Mouse (Mus musculus): Measurements from ENCODE around the gene Bid. TPM values are rescaled to one million over a fixed set of nuclear protein-coding genes. Genes with fewer than 3 reads are reported as not detected.
A peak's percentile ranks its signal among the peaks of the same experiment; 100 is the strongest.
"Not testable (repeated sequence)": the region's sequence is repeated elsewhere in the genome, so short reads cannot be mapped to it uniquely, and the experiment has no call there.

Gene Bid
- polyA plus RNA-seq, 1 experiment from 2014 or later, result 20.2 TPM

- H3K9me3 ChIP-seq (replicated peaks; ENCODE audit: control insufficient read depth, low read length), result no peaks in the 10 kb centered on the region
- H3K27me3 ChIP-seq (ENCODE audit: control insufficient read depth, insufficient read depth, low read depth, low read length), result no peaks in the 10 kb centered on the region
- 18% methylated on average over 9 of the region's 9 CpGs for WGBS (ENCODE audit: insufficient replicate concordance)
- peak; percentile 37; the same call in 1 of the 2 replicates for ATAC-seq (ENCODE audit: low read depth)
- peaks cover 22% of the 10 kb centered on the region; the same call in 1 of the 2 replicates for H3K36me3 ChIP-seq (ENCODE audit: control insufficient read depth, insufficient read depth)
- no peak overlapping the region for H3K27ac ChIP-seq (ENCODE audit: low read length)
- no peak overlapping the region for H3K4me2 ChIP-seq (ENCODE audit: low read depth, low read length)
- H3K4me1 ChIP-seq (ENCODE audit: control insufficient read depth, low read depth, low read length), result peaks cover 8% of the 10 kb centered on the region
- no peak overlapping the region for H3K9ac ChIP-seq (ENCODE audit: low read depth, low read length)
- no peak overlapping the region for H3K4me3 ChIP-seq (ENCODE audit: low read depth, low read length)
Observed at GRCm38 (mm10) chr6:120873874-120874273, 42.8 kb downstream of the Bid start.

GRCm38 (mm10) chr6:120871286-120871685, 45.4 kb downstream of the Bid start:
- ATAC-seq (ENCODE audit: low read depth), result no peak
- peaks cover 8% of the 10 kb centered on the region for H3K4me1 ChIP-seq (ENCODE audit: control insufficient read depth, low read depth, low read length)
- H3K4me2 ChIP-seq (ENCODE audit: low read depth, low read length), result no peak overlapping the region
- no peaks in the 10 kb centered on the region for H3K27me3 ChIP-seq (ENCODE audit: control insufficient read depth, insufficient read depth, low read depth, low read length)
- H3K9ac ChIP-seq (ENCODE audit: low read depth, low read length), result no peak overlapping the region
- no peak overlapping the region for H3K4me3 ChIP-seq (ENCODE audit: low read depth, low read length)
- peaks cover 11% of the 10 kb centered on the region; the same call in 1 of the 2 replicates for H3K36me3 ChIP-seq (ENCODE audit: control insufficient read depth, insufficient read depth)
- H3K9me3 ChIP-seq (replicated peaks; ENCODE audit: control insufficient read depth, low read length), result no peaks in the 10 kb centered on the region
- no peak overlapping the region for H3K27ac ChIP-seq (ENCODE audit: low read length)
- WGBS (ENCODE audit: insufficient replicate concordance), result 70% methylated on average over 2 of the region's 2 CpGs

- Histone ChIP-seq H3K4me3 (ENCODE audit: low read depth, low read length) (no peak overlapping the region), H3K4me1 (ENCODE audit: control insufficient read depth, low read depth, low read length) (peaks cover 6% of the 10 kb centered on the region), H3K27me3 (ENCODE audit: control insufficient read depth, insufficient read depth, low read depth, low read length) (no peaks in the 10 kb centered on the region), H3K27ac (ENCODE audit: low read length) (no peak overlapping the region), H3K36me3 (ENCODE audit: control insufficient read depth, insufficient read depth) (peaks cover 21% of the 10 kb centered on the region; the same call in 1 of the 2 replicates), H3K4me2 (ENCODE audit: low read depth, low read length) (no peak overlapping the region), H3K9me3 (replicated peaks; ENCODE audit: control insufficient read depth, low read length) (no peaks in the 10 kb centered on the region), H3K9ac (ENCODE audit: low read depth, low read length) (no peak overlapping the region)
- 68% methylated on average over 1 of the region's 1 CpGs for WGBS (ENCODE audit: insufficient replicate concordance)
- ATAC-seq (ENCODE audit: low read depth), result no peak
Observed at GRCm38 (mm10) chr6:120868824-120869223, 47.8 kb downstream of the Bid start.

GRCm38 (mm10) chr6:120866051-120866814, 50.4 kb downstream of the Bid start:
- Histone ChIP-seq H3K4me1 (ENCODE audit: control insufficient read depth, low read depth, low read length) (peaks cover 2% of the 10 kb centered on the region), H3K9ac (ENCODE audit: low read depth, low read length) (no peak overlapping the region), H3K36me3 (ENCODE audit: control insufficient read depth, insufficient read depth) (peaks cover 25% of the 10 kb centered on the region; the same call in 1 of the 2 replicates), H3K9me3 (replicated peaks; ENCODE audit: control insufficient read depth, low read length) (no peaks in the 10 kb centered on the region), H3K4me3 (ENCODE audit: low read depth, low read length) (no peak overlapping the region), H3K27me3 (ENCODE audit: control insufficient read depth, insufficient read depth, low read depth, low read length) (no peaks in the 10 kb centered on the region), H3K4me2 (ENCODE audit: low read depth, low read length) (no peak overlapping the region), H3K27ac (ENCODE audit: low read length) (no peak overlapping the region)
- 52% methylated on average over 9 of the region's 9 CpGs for WGBS (ENCODE audit: insufficient replicate concordance)
- ATAC-seq (ENCODE audit: low read depth), result no peak

- Histone ChIP-seq H3K9me3 (replicated peaks; ENCODE audit: control insufficient read depth, low read length) (no peaks in the 10 kb centered on the region), H3K27me3 (ENCODE audit: control insufficient read depth, insufficient read depth, low read depth, low read length) (no peaks in the 10 kb centered on the region), H3K27ac (ENCODE audit: low read length) (no peak overlapping the region), H3K36me3 (ENCODE audit: control insufficient read depth, insufficient read depth) (peaks cover 24% of the 10 kb centered on the region), H3K9ac (ENCODE audit: low read depth, low read length) (no peak overlapping the region), H3K4me2 (ENCODE audit: low read depth, low read length) (no peak overlapping the region), H3K4me3 (ENCODE audit: low read depth, low read length) (no peak overlapping the region), H3K4me1 (ENCODE audit: control insufficient read depth, low read depth, low read length) (peaks cover 10% of the 10 kb centered on the region)
- 85% methylated on average over 3 of the region's 3 CpGs for WGBS (ENCODE audit: insufficient replicate concordance)
- no peak for ATAC-seq (ENCODE audit: low read depth)
Observed at GRCm38 (mm10) chr6:120860079-120860478, 56.6 kb downstream of the Bid start.

GRCm38 (mm10) chr6:120858217-120858711, 58.4 kb downstream of the Bid start:
- Histone ChIP-seq H3K9ac (ENCODE audit: low read depth, low read length) (no peak overlapping the region), H3K4me3 (ENCODE audit: low read depth, low read length) (no peak overlapping the region), H3K4me2 (ENCODE audit: low read depth, low read length) (no peak overlapping the region), H3K9me3 (replicated peaks; ENCODE audit: control insufficient read depth, low read length) (no peaks in the 10 kb centered on the region), H3K36me3 (ENCODE audit: control insufficient read depth, insufficient read depth) (peaks cover 20% of the 10 kb centered on the region), H3K4me1 (ENCODE audit: control insufficient read depth, low read depth, low read length) (peaks cover 18% of the 10 kb centered on the region), H3K27me3 (ENCODE audit: control insufficient read depth, insufficient read depth, low read depth, low read length) (no peaks in the 10 kb centered on the region), H3K27ac (ENCODE audit: low read length) (no peak overlapping the region)
- ATAC-seq (ENCODE audit: low read depth), result no peak; the same call in 1 of the 2 replicates
- 80% methylated on average over 8 of the region's 8 CpGs for WGBS (ENCODE audit: insufficient replicate concordance)

GRCm38 (mm10) chr6:120854413-120854812, 62.2 kb downstream of the Bid start:
- ATAC-seq (ENCODE audit: low read depth), result peak; percentile 86
- Histone ChIP-seq H3K27me3 (ENCODE audit: control insufficient read depth, insufficient read depth, low read depth, low read length) (no peaks in the 10 kb centered on the region), H3K4me2 (ENCODE audit: low read depth, low read length) (no peak overlapping the region), H3K36me3 (ENCODE audit: control insufficient read depth, insufficient read depth) (peaks cover 18% of the 10 kb centered on the region), H3K9ac (ENCODE audit: low read depth, low read length) (no peak overlapping the region), H3K9me3 (replicated peaks; ENCODE audit: control insufficient read depth, low read length) (no peaks in the 10 kb centered on the region), H3K4me1 (ENCODE audit: control insufficient read depth, low read depth, low read length) (peaks cover 16% of the 10 kb centered on the region), H3K27ac (ENCODE audit: low read length) (peak overlapping the region; percentile 69), H3K4me3 (ENCODE audit: low read depth, low read length) (no peak overlapping the region)
- WGBS (ENCODE audit: insufficient replicate concordance), result 22% methylated on average over 10 of the region's 10 CpGs

GRCm38 (mm10) chr6:120850720-120851119, 65.9 kb downstream of the Bid start:
- H3K36me3 ChIP-seq (ENCODE audit: control insufficient read depth, insufficient read depth), result peaks cover 20% of the 10 kb centered on the region
- not testable (repeated sequence) for H3K9me3 ChIP-seq (replicated peaks; ENCODE audit: control insufficient read depth, low read length); H3K9ac ChIP-seq (ENCODE audit: low read depth, low read length); H3K4me1 ChIP-seq (ENCODE audit: control insufficient read depth, low read depth, low read length); H3K27me3 ChIP-seq (ENCODE audit: control insufficient read depth, insufficient read depth, low read depth, low read length); H3K4me3 ChIP-seq (ENCODE audit: low read depth, low read length); ATAC-seq (ENCODE audit: low read depth); H3K27ac ChIP-seq (ENCODE audit: low read length); H3K4me2 ChIP-seq (ENCODE audit: low read depth, low read length)

All from liver, embryonic 16.5 days (tissue).